Mouse (Mus musculus) urinary bladder, postnatal 0 days (tissue): ENCODE measurements around the gene Gm28635. TPM values are rescaled to one million over a fixed set of nuclear protein-coding genes. Genes with fewer than 3 reads are reported as not detected.

ENCODE experiments used
- polyA plus RNA-seq: library from polyadenylated mRNA; unstranded; fragments of >200 nt; fragmentation: Nextera tagmentation; extraction: Ambion mirVana; gene quantifications from 2 replicates; pipeline ENCODE4 v1.2.1, GENCODE M21; 2015

Gm28635 gene
- not detected in 2 replicates for polyA plus RNA-seq

GRCm38 (mm10) chr2:84677968-84678880 is at the start of gene Gm28635, which contains the start of gene Med19:
TSS of gene Gm28635 (minus strand) at chr2:84678041.
TSS of gene Med19 (plus strand) at chr2:84678402.

GRCm38 (mm10) chr2:84727172-84727858 is 49.5 kb upstream of the Gm28635 start, which contains the start of gene Clp1:
TSS of gene Clp1 (minus strand) at chr2:84727350.

GRCm38 (mm10) chr2:84714811-84715561 is 37.1 kb upstream of the Gm28635 start, which contains the start of gene Zdhhc5:
TSS of gene Zdhhc5 (minus strand) at chr2:84715180.

GRCm38 (mm10) chr2:84679016-84679415 is 1.2 kb upstream of the Gm28635 start, which contains the start of gene Tmx2:
TSS of gene Tmx2 (minus strand) at chr2:84679140.

GRCm38 (mm10) chr2:84670569-84670933 is 7.3 kb downstream of the Gm28635 start, which contains the start of gene Selenoh:
TSS of gene Selenoh (minus strand) at chr2:84670770.

GRCm38 (mm10) chr2:84658806-84659205 is 19.0 kb downstream of the Gm28635 start, which contains the start of gene Btbd18:
TSS of gene Btbd18 (plus strand) at chr2:84659079.

GRCm38 (mm10) chr2:84650464-84651195 is 27.2 kb downstream of the Gm28635 start, which contains the start of gene Ctnnd1:
TSS of gene Ctnnd1 (minus strand) at chr2:84650765.

Other genes with a start within 250 kb of the Gm28635 start
- 22.3 and 24.4 TPM in 2 replicates for gene Tfpi, start 201.3 kb downstream of the Gm28635 start, polyA plus RNA-seq
- 33.9 and 40.4 TPM in 2 replicates for gene Ctnnd1, start 27.3 kb downstream of the Gm28635 start, polyA plus RNA-seq
- not detected in 2 replicates for gene Btbd18, start 19.0 kb downstream of the Gm28635 start, polyA plus RNA-seq
- 81.5 and 92.3 TPM in 2 replicates for gene Selenoh, start 7.3 kb downstream of the Gm28635 start, polyA plus RNA-seq
- 14.9 and 19.1 TPM in 2 replicates for gene Med19, start 361 bp upstream of the Gm28635 start, polyA plus RNA-seq
- gene Tmx2, start 1.1 kb upstream of the Gm28635 start, polyA plus RNA-seq: 53.1 and 59.6 TPM in 2 replicates
- gene Zdhhc5, start 37.1 kb upstream of the Gm28635 start, polyA plus RNA-seq: 20.5 and 26.0 TPM in 2 replicates
- 13.2 and 13.6 TPM in 2 replicates for gene Clp1, start 49.3 kb upstream of the Gm28635 start, polyA plus RNA-seq
- 2.1 and 2.6 TPM in 2 replicates for gene Ypel4, start 56.0 kb upstream of the Gm28635 start, polyA plus RNA-seq
- 3.4 and 4.7 TPM in 2 replicates for gene Gm19426, start 65.6 kb upstream of the Gm28635 start, polyA plus RNA-seq
- gene Serping1, start 97.4 kb upstream of the Gm28635 start, polyA plus RNA-seq: 185 and 196 TPM in 2 replicates
- gene Ube2l6, start 120.8 kb upstream of the Gm28635 start, polyA plus RNA-seq: 53.1 and 85.5 TPM in 2 replicates
- gene Smtnl1, start 144.6 kb upstream of the Gm28635 start, polyA plus RNA-seq: 0.07 TPM in 1 of 2 replicates, not detected in the other
- gene Timm10, start 149.0 kb upstream of the Gm28635 start, polyA plus RNA-seq: 29.6 and 39.4 TPM in 2 replicates
- 8.9 and 9.0 TPM in 2 replicates for gene Slc43a1, start 160.8 kb upstream of the Gm28635 start, polyA plus RNA-seq
- 0.96 and 1.2 TPM in 2 replicates for gene Rtn4rl2, start 208.7 kb upstream of the Gm28635 start, polyA plus RNA-seq